Mouse (Mus musculus): Measurements from ENCODE around the gene Prkn.

The Prkn gene

GRCm38 (mm10) chr17:11538826-11539225, 698.6 kb downstream of the Prkn start:
- CTCF ChIA-PET = no interaction called here

DNA sequence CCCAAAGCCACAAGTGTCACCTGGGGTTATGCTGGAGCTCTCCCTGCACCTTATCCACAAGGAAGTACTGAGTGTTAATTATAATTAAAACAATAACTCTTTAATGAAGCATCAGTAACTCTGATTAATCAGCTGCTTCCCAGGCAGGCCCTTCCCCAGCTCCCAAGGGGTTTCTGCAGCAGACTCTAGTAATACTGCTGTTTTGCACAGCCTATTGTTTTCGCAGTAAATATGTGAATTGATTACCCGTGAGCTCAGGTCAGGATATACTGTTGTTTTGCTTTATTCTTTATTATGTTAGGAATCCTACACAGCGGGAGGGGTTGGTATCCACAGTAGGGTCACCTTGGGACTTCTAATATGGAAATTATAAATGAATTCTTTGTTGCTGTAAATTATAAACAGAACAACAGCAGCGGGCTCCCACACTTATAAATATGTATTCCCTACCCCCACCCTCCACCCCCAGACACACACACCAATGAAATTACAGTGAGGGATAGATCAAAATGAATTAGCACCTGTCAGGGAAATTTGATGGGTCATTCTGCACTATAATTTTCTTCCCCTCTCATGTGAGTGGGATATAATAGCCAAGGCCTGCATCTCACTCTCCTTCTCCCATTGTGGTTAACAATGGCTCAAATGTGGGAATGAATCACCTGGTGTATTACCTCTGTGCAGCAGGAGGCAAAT, 701.9 kb downstream of the Prkn start:
- CTCF ChIA-PET = no interaction called here

DNA sequence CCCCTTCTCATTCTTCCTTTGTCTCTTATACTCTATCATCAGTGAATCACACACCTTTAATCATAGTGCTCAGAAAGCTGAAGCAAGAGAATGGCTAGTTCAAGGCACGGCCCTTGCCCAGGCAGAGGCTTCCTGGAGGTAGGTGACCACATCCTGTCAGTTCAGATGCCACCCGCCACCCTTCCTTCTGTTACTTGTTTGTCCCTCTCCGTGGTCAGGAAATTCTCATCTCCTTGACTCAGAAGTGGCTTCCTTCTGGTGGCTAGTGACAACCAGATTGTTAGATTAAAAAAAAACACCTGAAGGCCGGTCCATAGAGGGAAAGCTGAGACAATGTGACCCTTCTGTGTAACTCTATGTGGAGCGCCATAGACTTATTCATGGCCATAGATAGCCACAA, 710.4 kb downstream of the Prkn start:
- CTCF ChIA-PET = no interaction called here

- CTCF ChIA-PET = no interaction called here
Observed at GRCm38 (mm10) chr17:11565681-11566080, 725.5 kb downstream of the Prkn start.

DNA sequence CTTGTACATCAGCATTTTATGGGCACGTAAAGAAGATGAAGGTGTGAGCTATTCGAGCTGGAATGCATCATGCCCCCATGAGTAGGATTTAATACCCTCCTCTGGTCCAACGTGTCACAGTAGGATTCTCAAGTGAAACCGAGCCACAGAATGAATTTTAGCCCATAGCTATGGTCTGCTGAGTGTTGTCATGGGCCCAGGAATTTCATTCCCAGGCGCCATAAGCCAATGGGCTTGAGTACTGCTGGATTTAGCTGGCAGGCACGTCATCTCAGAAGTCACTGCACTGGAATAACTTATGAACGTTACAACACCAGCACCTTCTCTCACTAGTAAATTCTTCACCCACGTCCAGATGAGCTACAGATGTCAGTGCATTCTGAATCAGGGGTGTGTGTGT, 730.2 kb downstream of the Prkn start:
- CTCF ChIA-PET = no interaction called here

GRCm38 (mm10) chr17:11573666-11574065, 733.5 kb downstream of the Prkn start:
- CTCF ChIA-PET = no interaction called here

DNA sequence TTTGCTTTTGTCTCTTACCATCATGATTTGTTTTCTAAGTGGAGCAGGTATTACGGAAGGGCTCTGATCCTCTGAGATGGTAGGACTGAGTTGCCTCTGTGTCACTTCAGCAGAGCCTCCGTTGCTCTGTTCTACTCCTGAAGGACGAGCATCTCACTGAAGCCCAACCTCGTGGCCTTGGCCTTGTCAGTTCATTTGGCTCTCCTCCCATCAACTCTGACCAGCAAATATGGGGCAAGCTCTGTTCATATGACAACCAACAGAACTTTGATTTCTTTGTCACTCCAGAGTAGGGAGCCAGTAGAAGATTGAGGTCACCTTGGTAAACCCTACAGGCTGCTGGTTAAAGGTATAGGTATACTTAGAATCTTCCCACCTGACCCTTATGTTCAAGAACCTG, 745.3 kb downstream of the Prkn start:
- CTCF ChIA-PET = no interaction called here

DNA sequence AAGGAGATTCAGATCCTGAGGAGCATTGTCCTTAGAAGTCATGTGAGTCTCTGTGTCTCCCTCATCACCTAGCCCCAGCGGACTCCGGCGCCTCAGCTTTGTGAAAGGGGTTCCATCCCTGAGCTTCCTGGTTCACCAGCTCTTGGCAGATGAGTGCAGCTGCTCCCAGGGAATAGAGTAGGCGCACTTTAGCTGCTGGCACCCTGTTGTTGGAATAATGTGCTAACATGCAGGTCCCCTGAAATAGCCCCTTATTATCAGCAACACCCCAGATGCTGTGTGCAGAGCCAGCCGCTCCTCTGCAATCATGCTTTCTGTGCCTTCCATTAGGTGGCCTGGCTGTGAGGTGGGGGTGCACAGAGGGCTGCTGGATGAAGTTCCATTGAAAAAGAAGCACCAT, 767.7 kb downstream of the Prkn start:
- CTCF ChIA-PET = no interaction called here

GRCm38 (mm10) chr17:11611459-11611858, 771.3 kb downstream of the Prkn start:
- CTCF ChIA-PET = no interaction called here

DNA sequence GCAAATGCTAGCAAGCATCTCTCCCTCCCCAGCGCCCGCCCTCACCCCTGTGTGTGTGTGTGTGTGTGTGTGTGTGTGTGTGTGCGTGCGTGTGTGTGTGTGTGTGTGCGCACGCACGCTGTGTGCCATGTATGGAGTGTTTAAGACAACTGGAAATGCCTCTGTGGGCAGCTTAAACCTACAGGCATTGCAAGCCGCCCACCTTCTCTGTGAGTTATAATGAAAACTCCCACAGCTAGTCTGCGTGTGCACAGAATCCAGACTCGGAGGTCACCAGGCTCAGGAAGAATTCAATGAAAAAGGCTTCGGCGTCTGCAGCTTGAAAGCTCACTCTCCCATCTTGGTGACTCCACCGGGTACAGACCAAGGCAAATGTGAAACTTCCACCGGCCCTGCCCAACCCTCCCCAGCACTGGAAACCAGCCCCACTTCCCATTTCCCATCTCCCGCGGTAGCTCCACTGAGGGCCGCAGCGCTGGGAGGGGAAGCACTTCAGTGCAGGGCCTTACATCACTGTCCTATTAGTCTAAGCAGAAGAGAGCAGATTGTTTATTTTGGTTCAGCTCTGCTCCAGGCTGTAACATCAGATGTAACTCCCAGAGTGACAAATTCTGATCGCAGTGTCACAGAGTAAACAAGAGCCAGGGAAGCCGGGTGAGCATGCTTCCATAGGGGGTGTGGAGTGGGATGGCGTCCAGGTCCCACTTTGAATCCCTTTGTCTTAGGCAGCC, 772.8 kb downstream of the Prkn start:
- CTCF ChIA-PET = no interaction called here

GRCm38 (mm10) chr17:11617552-11617951, 777.4 kb downstream of the Prkn start:
- CTCF ChIA-PET = no interaction called here

DNA sequence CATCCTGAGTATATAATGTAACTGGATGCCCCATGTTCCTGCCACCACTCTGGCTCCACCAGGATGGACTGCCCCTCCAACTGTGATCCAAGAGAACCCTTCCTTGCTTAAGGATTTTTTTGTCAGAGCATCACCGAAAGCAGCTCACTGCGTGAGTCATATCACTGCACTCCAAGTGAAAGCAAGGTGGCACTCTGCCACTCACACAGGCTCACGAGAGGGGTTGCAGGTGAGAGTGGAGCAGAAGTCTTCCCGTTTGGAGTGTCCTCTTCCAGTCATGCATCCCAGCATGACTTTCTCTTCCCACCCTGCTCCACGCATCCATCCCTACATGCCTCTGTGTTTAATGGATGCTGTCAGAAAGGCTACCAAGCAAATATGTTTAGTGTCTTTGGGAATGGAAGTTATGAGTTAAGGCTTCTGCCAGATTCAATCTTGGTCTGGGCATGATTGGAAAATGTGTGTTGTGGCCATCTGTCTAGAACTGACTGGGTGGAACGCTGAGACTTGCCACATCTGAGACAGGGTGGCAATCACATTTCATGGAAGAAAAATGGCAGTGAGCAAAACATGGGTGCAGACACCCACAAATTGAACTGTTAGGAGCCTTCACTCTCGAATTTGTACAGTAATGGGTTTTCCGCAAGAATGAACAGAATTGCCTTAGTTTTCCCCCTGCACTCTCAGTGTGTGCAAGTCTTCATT, 778.9 kb downstream of the Prkn start:
- CTCF ChIA-PET = no interaction called here

GRCm38 (mm10) chr17:11620770-11621169, 780.6 kb downstream of the Prkn start:
- CTCF ChIA-PET = no interaction called here

GRCm38 (mm10) chr17:11621492-11621891, 781.3 kb downstream of the Prkn start:
- CTCF ChIA-PET = no interaction called here

GRCm38 (mm10) chr17:11626306-11626705, 786.1 kb downstream of the Prkn start:
- CTCF ChIA-PET = no interaction called here

DNA sequence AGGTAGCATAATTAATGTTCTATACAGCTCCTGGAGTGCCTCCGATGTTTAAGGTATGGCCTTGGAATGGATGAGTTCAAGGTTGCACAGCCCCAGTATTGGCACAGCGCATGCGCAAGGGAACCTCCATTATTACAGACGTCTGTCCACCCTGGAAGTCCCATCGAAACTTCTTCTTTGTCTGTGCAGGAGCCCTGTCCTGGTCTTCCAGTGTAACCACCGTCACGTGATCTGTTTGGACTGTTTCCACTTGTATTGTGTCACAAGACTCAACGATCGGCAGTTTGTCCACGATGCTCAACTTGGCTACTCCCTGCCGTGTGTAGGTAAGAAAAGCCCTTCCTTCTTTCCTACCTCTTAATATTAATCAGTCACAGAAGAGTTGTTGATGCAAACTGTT, 794.9 kb downstream of the Prkn start:
- CTCF ChIA-PET = no interaction called here

GRCm38 (mm10) chr17:11637642-11638041, 797.5 kb downstream of the Prkn start:
- CTCF ChIA-PET = no interaction called here

- CTCF ChIA-PET = no interaction called here
Observed at GRCm38 (mm10) chr17:11638451-11638850, 798.3 kb downstream of the Prkn start.

- CTCF ChIA-PET = no interaction called here
Observed at GRCm38 (mm10) chr17:11639786-11640185, 799.6 kb downstream of the Prkn start.

DNA sequence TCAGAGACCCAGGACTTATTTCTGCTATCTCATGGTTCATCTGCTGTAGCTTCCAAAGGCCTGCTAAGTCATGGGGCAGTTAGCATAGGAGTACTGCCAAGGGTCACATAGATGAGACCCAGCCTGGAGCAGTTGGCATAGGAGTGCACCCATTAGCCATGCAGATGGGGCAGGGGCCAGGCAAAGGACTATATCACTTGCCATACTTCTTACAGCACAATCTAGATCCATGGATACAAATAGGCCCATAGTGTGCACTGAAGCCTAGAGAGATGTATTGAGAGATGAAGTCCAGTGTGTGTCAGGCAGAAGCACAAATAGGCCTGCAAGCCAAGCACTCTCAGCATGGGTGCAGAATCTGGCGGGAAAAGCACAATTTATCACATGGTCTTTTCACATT, 802.1 kb downstream of the Prkn start:
- CTCF ChIA-PET = no interaction called here

GRCm38 (mm10) chr17:11644016-11644415, 803.8 kb downstream of the Prkn start:
- CTCF ChIA-PET = no interaction called here

DNA sequence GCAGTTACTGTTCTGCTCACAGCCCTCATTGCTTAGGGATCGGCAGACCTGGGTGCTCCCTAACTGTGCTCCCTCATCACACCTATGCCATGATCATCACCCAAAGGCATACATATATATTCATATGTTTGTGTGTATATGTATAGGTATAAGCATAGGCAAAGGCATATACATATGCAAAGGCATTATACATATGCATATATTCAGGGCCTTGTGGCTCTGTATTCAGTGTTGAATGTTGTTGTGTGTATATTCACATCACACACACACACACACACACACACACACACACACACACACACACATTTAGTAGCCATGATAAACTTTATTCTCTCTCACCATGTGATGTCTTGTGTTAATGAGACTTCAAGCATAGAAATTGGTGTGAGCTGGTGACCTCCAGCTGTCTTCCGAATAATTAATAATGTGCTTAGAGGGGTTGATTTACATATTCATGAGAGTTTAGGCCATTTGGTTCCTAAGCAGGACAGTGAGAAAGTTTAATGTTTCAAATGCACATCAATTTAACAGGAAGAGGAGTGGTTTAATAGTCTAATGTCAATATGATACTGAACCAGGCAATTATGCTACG, 804.8 kb downstream of the Prkn start:
- CTCF ChIA-PET = no interaction called here

GRCm38 (mm10) chr17:11656397-11656796, 816.2 kb downstream of the Prkn start:
- CTCF ChIA-PET = no interaction called here

All from spleen, embryonic (tissue).